Mouse (Mus musculus) lung, postnatal 14 days (tissue): ENCODE results near the gene Crybb1.

Experiments
- DNase-seq: peaks from one replicate; pipeline ENCODE4 v3.0.0; 2021

The Crybb1 gene

GRCm38 (mm10) chr5:112255426-112255825 lies at the start of gene Crybb1:
TSS of gene Crybb1 (plus strand) at chr5:112255815.
- DNase-seq, result peak; percentile 45

GRCm38 (mm10) chr5:112206543-112207255 lies 48.9 kb upstream of the Crybb1 start:
- DNase-seq, result no peak

GRCm38 (mm10) chr5:112208321-112208720 lies 47.3 kb upstream of the Crybb1 start:
- DNase-seq, result no peak

- DNase-seq, result peak; percentile 57
Observed at GRCm38 (mm10) chr5:112210104-112210503, 45.5 kb upstream of the Crybb1 start.

- DNase-seq, result no peak
Observed at GRCm38 (mm10) chr5:112211911-112212310, 43.7 kb upstream of the Crybb1 start.

- no peak for DNase-seq
Observed at GRCm38 (mm10) chr5:112212711-112213264, 42.8 kb upstream of the Crybb1 start.

- no peak for DNase-seq
Observed at GRCm38 (mm10) chr5:112213331-112214240, 42.0 kb upstream of the Crybb1 start.

GRCm38 (mm10) chr5:112214419-112214818 lies 41.2 kb upstream of the Crybb1 start:
- DNase-seq, result peak; percentile 74

GRCm38 (mm10) chr5:112215291-112215751 lies 40.3 kb upstream of the Crybb1 start:
- no peak for DNase-seq

GRCm38 (mm10) chr5:112215801-112216251 lies 39.8 kb upstream of the Crybb1 start:
- no peak for DNase-seq

- no peak for DNase-seq
Observed at GRCm38 (mm10) chr5:112216335-112216734, 39.3 kb upstream of the Crybb1 start.

GRCm38 (mm10) chr5:112217031-112217430 lies 38.6 kb upstream of the Crybb1 start:
- no peak for DNase-seq

GRCm38 (mm10) chr5:112218679-112219078 lies 36.9 kb upstream of the Crybb1 start:
- no peak for DNase-seq

GRCm38 (mm10) chr5:112219398-112219797 lies 36.2 kb upstream of the Crybb1 start:
- peak; percentile 27 for DNase-seq

GRCm38 (mm10) chr5:112220203-112220602 lies 35.4 kb upstream of the Crybb1 start:
- DNase-seq, result no peak

- DNase-seq, result no peak
Observed at GRCm38 (mm10) chr5:112225591-112225990, 30.0 kb upstream of the Crybb1 start.

- no peak for DNase-seq
Observed at GRCm38 (mm10) chr5:112227354-112227753, 28.3 kb upstream of the Crybb1 start.

- DNase-seq, result no peak
Observed at GRCm38 (mm10) chr5:112227898-112228239, 27.7 kb upstream of the Crybb1 start.

- no peak for DNase-seq
Observed at GRCm38 (mm10) chr5:112228240-112229076, 27.2 kb upstream of the Crybb1 start.

- no peak for DNase-seq
Observed at GRCm38 (mm10) chr5:112235806-112236205, 19.8 kb upstream of the Crybb1 start.

GRCm38 (mm10) chr5:112236631-112237030 lies 19.0 kb upstream of the Crybb1 start:
- no peak for DNase-seq

GRCm38 (mm10) chr5:112237439-112237838 lies 18.2 kb upstream of the Crybb1 start:
- no peak for DNase-seq
